Mouse (Mus musculus): ENCODE measurements around the gene Hrct1.

Gene Hrct1

GRCm38 (mm10) chr4:43726995-43727394, at the start of gene Hrct1:
Gene Hrct1, plus strand, starts transcription at chr4:43727188.
- DNase-seq (ENCODE audit: low spot score in 2 of 2) = peak in 1 of 2 experiments; percentile 34

GRCm38 (mm10) chr4:43678541-43678940, 48.4 kb upstream of the Hrct1 start:
- DNase-seq (ENCODE audit: low spot score in 2 of 2) = no peak

GRCm38 (mm10) chr4:43679416-43680043, 47.5 kb upstream of the Hrct1 start:
- no peak for DNase-seq (ENCODE audit: low spot score in 2 of 2)

GRCm38 (mm10) chr4:43690021-43690420, 37.0 kb upstream of the Hrct1 start:
- DNase-seq (ENCODE audit: low spot score in 2 of 2) = no peak

- no peak for DNase-seq (ENCODE audit: low spot score in 2 of 2)
Observed at GRCm38 (mm10) chr4:43691026-43691425, 36.0 kb upstream of the Hrct1 start.

GRCm38 (mm10) chr4:43693806-43694241, 33.2 kb upstream of the Hrct1 start:
- DNase-seq (ENCODE audit: low spot score in 2 of 2) = no peak

GRCm38 (mm10) chr4:43694439-43695248, 32.3 kb upstream of the Hrct1 start:
- no peak for DNase-seq (ENCODE audit: low spot score in 2 of 2)

GRCm38 (mm10) chr4:43695249-43695671, 31.7 kb upstream of the Hrct1 start:
- DNase-seq (ENCODE audit: low spot score in 2 of 2) = no peak

- DNase-seq (ENCODE audit: low spot score in 2 of 2) = no peak
Observed at GRCm38 (mm10) chr4:43696561-43696960, 30.4 kb upstream of the Hrct1 start.

- DNase-seq (ENCODE audit: low spot score in 2 of 2) = no peak
Observed at GRCm38 (mm10) chr4:43700707-43701106, 26.3 kb upstream of the Hrct1 start, which contains the start of gene Olfr70. Gene Olfr70, minus strand, starts transcription at chr4:43700807.

- DNase-seq (ENCODE audit: low spot score in 2 of 2) = no peak
Observed at GRCm38 (mm10) chr4:43703439-43703838, 23.5 kb upstream of the Hrct1 start.

GRCm38 (mm10) chr4:43703851-43704250, 23.1 kb upstream of the Hrct1 start:
- no peak for DNase-seq (ENCODE audit: low spot score in 2 of 2)

- no peak for DNase-seq (ENCODE audit: low spot score in 2 of 2)
Observed at GRCm38 (mm10) chr4:43705991-43706390, 21.0 kb upstream of the Hrct1 start.

GRCm38 (mm10) chr4:43709869-43710268, 17.1 kb upstream of the Hrct1 start, which contains the start of gene Olfr71:
Gene Olfr71, minus strand, starts transcription at chr4:43710255.
- DNase-seq (ENCODE audit: low spot score in 2 of 2) = no peak

GRCm38 (mm10) chr4:43711821-43712220, 15.2 kb upstream of the Hrct1 start:
- DNase-seq (ENCODE audit: low spot score in 2 of 2) = peak in 1 of 2 experiments; percentile 70

GRCm38 (mm10) chr4:43713652-43714219, 13.3 kb upstream of the Hrct1 start:
- DNase-seq (ENCODE audit: low spot score in 2 of 2) = no peak

- DNase-seq (ENCODE audit: low spot score in 2 of 2) = no peak
Observed at GRCm38 (mm10) chr4:43720491-43721228, 6.3 kb upstream of the Hrct1 start.

GRCm38 (mm10) chr4:43722191-43722590, 4.8 kb upstream of the Hrct1 start:
- no peak for DNase-seq (ENCODE audit: low spot score in 2 of 2)

GRCm38 (mm10) chr4:43724764-43725163, 2.2 kb upstream of the Hrct1 start:
- DNase-seq (ENCODE audit: low spot score in 2 of 2) = no peak

GRCm38 (mm10) chr4:43726228-43726993, 577 bp upstream of the Hrct1 start:
- no peak for DNase-seq (ENCODE audit: low spot score in 2 of 2)
